Mouse (Mus musculus) forebrain, embryonic 10.5 days (tissue): ENCODE measurements at regions not wholly inside any gene's neighbourhood (a gene's known extent, or its start where the extent isn't known, plus 50 kb on each side); places are given as distances from the start of the nearest gene placed in this dataset.

Experiments
- DNase-seq: peaks from one replicate; pipeline ENCODE4 v3.0.0-alpha.2; 2017; ENCODE audit warnings: low spot score; ENCODE audit errors: extremely low spot score
- H3K27ac ChIP-seq: fragments of 300-500 bp; sonication (generic); 2 replicates; pipeline ENCODE4 v1.5.1; 2016; ENCODE audit warnings: mild to moderate bottlenecking
- H3K27me3 ChIP-seq: fragments of 300-500 bp; sonication (generic); 2 replicates; pipeline ENCODE4 v1.6.1; 2016; ENCODE audit warnings: mild to moderate bottlenecking; ENCODE audit not compliant: poor library complexity, severe bottlenecking
- H3K36me3 ChIP-seq: fragments of 300-500 bp; sonication (generic); replicated peaks from 2 replicates; pipeline ENCODE4 v1.6.1; 2016; ENCODE audit warnings: mild to moderate bottlenecking, moderate library complexity
- H3K4me1 ChIP-seq: fragments of 300-500 bp; sonication (generic); 2 replicates; pipeline ENCODE4 v1.6.1; 2016
- H3K4me3 ChIP-seq: fragments of 300-500 bp; sonication (generic); 2 replicates; pipeline ENCODE4 v1.5.1; 2016; ENCODE audit warnings: mild to moderate bottlenecking, moderate library complexity
- H3K9me3 ChIP-seq: fragments of 300-500 bp; sonication (generic); 2 replicates; pipeline ENCODE4 v1.6.1; 2016; ENCODE audit warnings: mild to moderate bottlenecking, moderate library complexity
- WGBS: fragments of 180-500 bp; shearing (Covaris S2); methylation state at CpG from one replicate; pipeline ENCODE4 v1.1.7; 2016; 5-methylcytosine and 5-hydroxymethylcytosine counted together

DNA sequence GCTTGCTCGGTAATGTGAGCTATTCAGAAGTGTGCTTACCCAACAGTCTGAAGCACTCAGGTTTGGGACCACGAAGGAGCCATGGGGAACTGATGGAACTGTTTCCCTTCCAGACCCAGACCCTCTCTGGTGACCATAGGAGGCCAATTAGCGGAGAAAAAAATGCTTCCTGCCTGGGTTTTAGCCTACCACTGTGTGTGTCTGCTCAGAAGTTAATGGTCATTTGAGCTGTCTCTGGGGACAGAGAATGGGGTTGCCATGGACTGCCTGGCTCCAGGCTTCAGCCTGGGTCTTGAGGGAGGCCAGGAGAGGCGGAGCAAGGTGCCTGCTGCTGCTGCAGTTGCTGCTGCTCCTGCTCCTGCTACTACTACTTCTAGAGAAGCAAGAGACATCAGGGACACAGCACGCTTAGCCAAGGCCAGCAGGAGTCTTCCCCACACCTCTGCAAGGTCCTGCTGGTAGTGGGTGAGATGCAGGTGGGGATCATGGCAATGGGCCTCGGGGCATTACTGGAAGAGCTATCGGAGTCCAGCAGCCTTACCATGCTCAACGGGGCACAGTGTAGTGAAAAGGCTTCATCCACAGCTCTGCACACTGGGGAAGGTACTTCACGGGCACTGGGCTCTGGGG lies 141.2 kb upstream of the Pja1 start:
- WGBS = 65% methylated on average over 9 of the region's 9 CpGs
- no peak for DNase-seq
- peaks cover 28% of the 10 kb centered on the region for H3K4me1 ChIP-seq
- no peak overlapping the region for H3K4me3 ChIP-seq
- H3K27me3 ChIP-seq = peaks cover 89% of the 10 kb centered on the region
- H3K36me3 ChIP-seq = no peaks in the 10 kb centered on the region
- no peak overlapping the region for H3K27ac ChIP-seq
- H3K9me3 ChIP-seq = no peaks in the 10 kb centered on the region

DNA sequence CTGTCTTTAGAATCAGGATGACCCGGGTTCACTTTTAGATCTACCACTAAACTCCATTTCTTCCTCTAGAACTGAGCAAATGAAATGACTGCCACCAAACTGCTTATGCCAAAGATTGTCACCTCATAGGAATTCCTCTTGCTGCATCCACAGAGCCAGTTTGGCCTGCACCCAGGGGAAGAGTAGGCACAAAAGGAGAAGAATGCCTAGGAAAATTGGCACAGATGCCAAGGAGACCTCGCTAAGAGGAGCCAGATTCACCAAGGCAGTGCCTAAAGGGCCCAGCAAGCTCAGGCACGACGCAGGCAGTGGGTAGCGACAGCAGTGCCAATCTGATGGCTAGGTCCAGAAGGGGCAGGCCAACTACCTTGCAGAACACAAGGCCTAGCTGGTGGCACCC lies 139.0 kb upstream of the Pja1 start:
- Histone ChIP-seq H3K4me1 (peaks cover 36% of the 10 kb centered on the region), H3K27me3 (peaks cover 98% of the 10 kb centered on the region), H3K9me3 (no peaks in the 10 kb centered on the region), H3K36me3 (no peaks in the 10 kb centered on the region), H3K27ac (no peak overlapping the region), H3K4me3 (no peak overlapping the region)
- 83% methylated on average over 5 of the region's 5 CpGs for WGBS
- DNase-seq = no peak

DNA sequence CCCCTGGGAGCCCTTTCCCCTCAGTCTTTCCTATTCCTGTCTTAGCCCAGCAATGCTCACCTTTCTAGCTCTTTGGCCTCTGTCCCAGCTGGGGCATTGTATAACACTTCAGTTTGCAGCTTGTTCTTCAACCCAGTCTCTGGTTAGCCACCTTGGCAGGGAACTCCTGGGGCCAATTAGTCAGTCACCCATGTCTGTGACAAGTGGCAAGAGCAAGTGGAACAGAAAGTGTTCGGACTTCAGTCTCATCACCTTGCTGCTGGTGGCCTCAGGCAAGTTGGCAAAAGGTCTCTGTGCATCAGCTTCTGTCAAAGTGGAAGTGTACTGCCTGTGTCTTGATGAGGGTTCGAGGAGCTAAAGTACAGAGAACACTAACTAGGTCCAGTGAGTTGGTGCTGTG lies 138.5 kb upstream of the Pja1 start:
- H3K4me3 ChIP-seq = no peak overlapping the region
- no peak overlapping the region for H3K27ac ChIP-seq
- H3K36me3 ChIP-seq = no peaks in the 10 kb centered on the region
- WGBS = 74% methylated on average over 2 of the region's 2 CpGs
- H3K4me1 ChIP-seq = peaks cover 41% of the 10 kb centered on the region
- H3K27me3 ChIP-seq = peaks cover 99% of the 10 kb centered on the region
- no peaks in the 10 kb centered on the region for H3K9me3 ChIP-seq
- DNase-seq = no peak

DNA sequence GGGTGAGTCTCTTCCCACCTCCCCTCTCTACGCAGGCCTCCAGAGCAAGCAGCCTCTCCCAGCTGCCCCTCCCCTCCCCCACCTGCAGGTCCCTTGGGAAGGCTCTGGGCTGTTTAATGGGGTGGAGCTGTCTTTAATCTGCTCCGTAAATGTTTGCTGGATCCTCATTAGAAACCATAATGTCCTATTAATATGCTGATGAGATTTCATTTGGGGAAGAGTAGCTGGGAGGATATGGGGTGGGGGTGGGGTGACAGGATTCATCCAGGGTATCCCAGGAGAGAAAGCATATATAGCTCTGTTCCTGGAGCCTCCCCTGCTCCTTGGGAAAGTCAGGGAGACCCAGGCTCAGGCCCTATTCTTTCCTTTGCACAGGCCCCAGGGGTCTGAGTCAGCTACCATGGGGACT lies 137.2 kb upstream of the Pja1 start:
- no peak for DNase-seq
- 52% methylated on average over 2 of the region's 2 CpGs for WGBS
- Histone ChIP-seq H3K4me3 (no peak overlapping the region), H3K27me3 (peaks cover 100% of the 10 kb centered on the region), H3K27ac (0 out of 2 replicates have a peak overlapping the region, but pooled peaks have one; percentile 5), H3K36me3 (no peaks in the 10 kb centered on the region), H3K9me3 (no peaks in the 10 kb centered on the region), H3K4me1 (peaks cover 41% of the 10 kb centered on the region)

DNA sequence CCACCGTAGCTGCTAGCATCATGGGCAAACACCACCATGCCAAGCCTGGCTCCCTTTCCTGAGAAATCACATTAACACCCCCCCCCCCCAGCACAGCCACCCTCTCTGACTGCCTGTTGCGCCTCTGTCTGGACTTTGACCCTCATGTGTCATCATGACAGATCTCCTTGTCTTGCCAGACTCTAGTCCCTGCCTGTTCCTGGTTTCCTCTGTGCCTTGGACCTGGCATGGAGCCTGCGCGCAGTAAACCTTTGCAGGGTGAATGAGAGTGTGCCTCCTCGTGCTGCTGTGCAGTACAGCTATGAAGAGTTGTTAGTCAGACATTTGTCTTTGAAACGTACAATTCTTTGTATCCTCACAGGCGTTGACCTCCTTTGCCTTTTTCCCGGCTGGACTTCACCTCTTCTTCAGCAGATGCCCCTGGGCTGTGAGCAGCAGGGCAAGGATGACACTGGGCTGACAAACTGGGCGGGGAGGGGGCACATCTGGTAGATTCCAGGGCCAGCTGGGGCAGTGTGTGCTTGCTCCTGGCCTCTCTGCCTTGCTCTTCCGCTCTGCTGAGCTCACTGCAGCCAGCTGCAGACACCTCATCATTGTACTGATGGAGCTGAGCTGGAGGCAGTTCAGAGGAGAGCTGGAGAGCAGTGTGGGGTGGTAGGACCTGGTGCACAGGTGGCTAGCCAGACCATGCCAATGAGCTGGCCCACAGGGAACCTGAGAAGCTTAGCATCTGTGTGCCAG lies 134.2 kb upstream of the Pja1 start:
- DNase-seq = no peak
- Histone ChIP-seq H3K9me3 (no peaks in the 10 kb centered on the region), H3K36me3 (no peaks in the 10 kb centered on the region), H3K4me3 (no peak overlapping the region), H3K27me3 (peaks cover 96% of the 10 kb centered on the region), H3K4me1 (peaks cover 39% of the 10 kb centered on the region), H3K27ac (0 out of 2 replicates have a peak overlapping the region, but pooled peaks have one; percentile 53)
- WGBS = 68% methylated on average over 10 of the region's 10 CpGs

DNA sequence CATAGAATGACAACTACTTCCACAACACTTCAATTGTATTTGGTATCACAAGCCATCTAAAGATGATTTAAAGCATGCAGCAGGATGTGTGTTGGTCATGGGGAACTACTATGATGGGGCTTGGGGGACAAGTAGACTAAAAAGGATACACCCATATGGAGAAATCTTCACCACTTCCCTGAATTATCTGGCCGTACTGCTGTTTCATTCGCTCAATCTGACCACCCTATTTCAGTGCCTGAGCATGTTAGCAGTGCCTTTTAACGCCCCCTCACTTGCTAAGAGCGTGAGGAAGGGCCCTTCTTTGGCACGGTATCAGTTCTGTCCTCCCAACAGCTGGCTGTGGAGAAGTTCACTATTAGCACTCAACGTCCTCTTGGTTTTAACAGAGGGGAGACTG lies 132.6 kb upstream of the Pja1 start:
- Histone ChIP-seq H3K27me3 (peaks cover 96% of the 10 kb centered on the region), H3K4me1 (peaks cover 36% of the 10 kb centered on the region), H3K27ac (no peak overlapping the region), H3K9me3 (no peaks in the 10 kb centered on the region), H3K36me3 (no peaks in the 10 kb centered on the region), H3K4me3 (no peak overlapping the region)
- DNase-seq = no peak
- 83% methylated on average over 6 of the region's 6 CpGs for WGBS

DNA sequence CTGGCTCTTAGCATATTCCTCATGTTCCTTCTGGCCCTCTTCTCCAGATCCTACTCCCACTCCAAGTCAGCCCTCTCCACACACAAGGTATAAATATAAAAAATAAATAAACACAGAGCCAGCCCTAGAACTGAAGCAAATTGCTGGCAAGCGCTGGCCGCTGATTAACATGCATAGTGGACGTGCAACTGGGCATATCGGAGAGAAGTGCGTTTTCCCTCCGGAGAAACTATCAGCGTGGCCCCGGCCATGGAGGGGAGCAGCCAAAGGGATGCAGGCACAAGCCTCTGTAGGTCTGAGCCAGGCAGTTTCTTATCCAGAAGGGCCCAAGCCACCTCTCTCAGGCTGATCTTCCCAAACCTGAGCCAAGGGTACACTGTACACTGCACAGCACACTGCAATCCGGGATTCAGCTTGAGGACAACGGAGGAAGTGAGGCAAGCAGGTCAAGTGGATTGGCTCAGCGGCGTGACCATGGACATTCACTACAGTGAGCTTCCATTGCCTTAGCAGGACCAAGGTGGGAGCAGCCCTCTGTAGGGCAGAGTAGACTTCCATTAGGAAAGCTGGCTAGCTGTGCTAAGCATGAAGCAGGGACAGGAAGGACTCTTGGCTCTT lies 131.3 kb upstream of the Pja1 start:
- Histone ChIP-seq H3K27ac (no peak overlapping the region), H3K36me3 (no peaks in the 10 kb centered on the region), H3K4me3 (no peak overlapping the region), H3K4me1 (peaks cover 28% of the 10 kb centered on the region), H3K9me3 (no peaks in the 10 kb centered on the region), H3K27me3 (peaks cover 96% of the 10 kb centered on the region)
- DNase-seq = no peak
- 88% methylated on average over 12 of the region's 12 CpGs for WGBS

DNA sequence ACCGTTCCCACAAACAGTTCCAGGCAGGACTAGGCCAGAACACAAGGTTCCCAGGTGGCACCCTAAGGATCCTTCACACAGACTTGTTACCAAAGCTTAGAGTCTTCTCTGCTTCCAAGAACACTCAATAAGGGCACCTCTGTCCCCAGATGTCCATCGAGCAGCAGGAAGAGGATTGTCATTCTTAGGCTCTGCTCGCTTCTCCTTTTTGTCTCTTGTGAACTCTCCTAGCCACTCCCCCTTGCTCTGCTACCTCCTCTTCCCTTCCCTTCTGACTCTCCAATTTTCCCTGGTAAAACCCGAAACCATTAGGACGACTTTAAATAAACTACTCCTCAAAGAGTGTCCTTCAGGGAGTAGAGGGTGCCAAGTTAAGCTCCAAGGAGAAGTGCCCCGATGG lies 124.4 kb upstream of the Pja1 start:
- no peak overlapping the region for H3K4me3 ChIP-seq
- peaks cover 44% of the 10 kb centered on the region for H3K4me1 ChIP-seq
- H3K27me3 ChIP-seq = peaks cover 97% of the 10 kb centered on the region
- no peaks in the 10 kb centered on the region for H3K36me3 ChIP-seq
- DNase-seq = no peak
- no peaks in the 10 kb centered on the region for H3K9me3 ChIP-seq
- 0 out of 2 replicates have a peak overlapping the region, but pooled peaks have one; percentile 77 for H3K27ac ChIP-seq
- 73% methylated on average over 6 of the region's 6 CpGs for WGBS

DNA sequence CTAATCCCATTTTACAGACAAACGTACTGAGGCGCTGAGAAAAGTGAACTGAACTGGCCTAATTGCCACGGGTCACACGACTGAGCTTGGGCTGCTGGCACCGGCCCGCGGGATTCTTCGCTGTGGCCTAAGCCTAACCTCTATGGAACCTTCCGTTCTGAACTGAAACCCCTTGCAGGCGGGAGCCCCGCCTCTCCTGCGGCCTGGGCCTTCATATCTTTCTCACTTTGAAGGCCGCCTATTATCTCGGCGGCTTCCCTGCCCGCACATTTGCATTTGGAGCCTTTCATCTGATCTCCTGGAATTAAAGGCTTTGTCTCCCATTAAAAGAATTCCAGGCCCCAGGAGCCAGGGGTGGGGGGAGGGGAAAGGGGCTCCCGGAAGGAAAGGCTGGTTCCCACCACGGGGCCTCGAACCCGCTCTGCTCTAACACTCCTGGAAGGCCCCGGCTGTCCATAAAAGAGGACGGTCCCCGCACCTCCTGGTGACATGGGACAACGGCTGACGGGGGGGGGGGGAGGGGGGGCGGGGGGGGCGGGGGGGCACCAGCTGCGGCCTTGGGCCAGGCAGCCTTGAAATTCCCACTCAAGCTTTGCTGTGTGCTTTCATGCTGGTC lies 122.9 kb upstream of the Pja1 start:
- Histone ChIP-seq H3K9me3 (no peaks in the 10 kb centered on the region), H3K4me1 (peaks cover 44% of the 10 kb centered on the region), H3K27ac (peak overlapping the region; percentile 77), H3K4me3 (no peak overlapping the region), H3K27me3 (peaks cover 98% of the 10 kb centered on the region), H3K36me3 (no peaks in the 10 kb centered on the region)
- WGBS = 20% methylated on average over 23 of the region's 28 CpGs
- peak; percentile 55 for DNase-seq

DNA sequence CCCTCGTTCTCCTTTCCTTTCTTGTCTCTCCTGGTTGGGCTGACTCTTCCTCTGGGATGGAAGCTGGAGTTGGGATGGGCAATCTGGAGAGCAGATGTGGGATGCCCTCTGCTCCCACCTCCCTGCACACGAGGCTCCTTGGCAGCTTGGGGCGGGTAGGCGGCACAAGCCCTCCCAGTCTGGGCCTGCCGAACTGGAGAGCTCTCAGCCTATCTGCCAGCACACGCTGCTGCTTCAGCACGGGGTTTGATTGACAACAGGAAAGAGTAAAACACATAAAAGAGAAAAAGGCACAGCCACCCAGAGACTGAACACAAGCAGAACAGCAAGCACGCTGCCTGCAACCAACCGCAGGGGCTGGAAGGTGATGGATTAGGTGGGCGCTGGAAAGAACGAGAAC lies 121.9 kb upstream of the Pja1 start:
- H3K4me3 ChIP-seq = no peak overlapping the region
- peak overlapping the region; percentile 77; the same call in 1 of the 2 replicates for H3K27ac ChIP-seq
- H3K4me1 ChIP-seq = peaks cover 44% of the 10 kb centered on the region
- H3K9me3 ChIP-seq = no peaks in the 10 kb centered on the region
- H3K36me3 ChIP-seq = no peaks in the 10 kb centered on the region
- H3K27me3 ChIP-seq = peaks cover 98% of the 10 kb centered on the region
- no peak for DNase-seq
- WGBS = 46% methylated on average over 11 of the region's 11 CpGs

DNA sequence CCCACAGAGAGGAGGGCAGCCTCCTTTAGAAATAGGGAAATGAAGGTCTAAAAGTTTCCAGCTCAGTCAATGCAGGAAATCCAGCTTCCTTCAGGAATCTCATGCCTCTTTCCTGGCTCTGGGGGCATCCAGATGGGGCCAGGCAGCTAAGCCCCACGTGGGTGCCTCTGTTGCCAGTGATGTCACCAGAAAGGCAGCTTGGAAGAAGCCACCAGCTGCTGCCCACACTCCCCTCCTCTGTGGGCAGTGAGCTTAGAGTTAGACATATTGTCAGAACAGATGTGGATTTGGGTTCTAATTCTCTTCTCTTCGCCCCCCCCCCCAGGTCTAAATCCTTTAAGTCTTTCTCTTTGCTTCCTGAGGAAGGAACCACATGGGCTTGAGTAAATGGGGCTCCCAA lies 116.2 kb upstream of the Pja1 start:
- peaks cover 31% of the 10 kb centered on the region for H3K4me1 ChIP-seq
- H3K27me3 ChIP-seq = peaks cover 94% of the 10 kb centered on the region
- 0 out of 2 replicates have a peak overlapping the region, but pooled peaks have one; percentile 31 for H3K27ac ChIP-seq
- H3K4me3 ChIP-seq = no peak overlapping the region
- H3K9me3 ChIP-seq = no peaks in the 10 kb centered on the region
- 8% methylated on average over 1 of the region's 2 CpGs for WGBS
- DNase-seq = no peak
- H3K36me3 ChIP-seq = no peaks in the 10 kb centered on the region

DNA sequence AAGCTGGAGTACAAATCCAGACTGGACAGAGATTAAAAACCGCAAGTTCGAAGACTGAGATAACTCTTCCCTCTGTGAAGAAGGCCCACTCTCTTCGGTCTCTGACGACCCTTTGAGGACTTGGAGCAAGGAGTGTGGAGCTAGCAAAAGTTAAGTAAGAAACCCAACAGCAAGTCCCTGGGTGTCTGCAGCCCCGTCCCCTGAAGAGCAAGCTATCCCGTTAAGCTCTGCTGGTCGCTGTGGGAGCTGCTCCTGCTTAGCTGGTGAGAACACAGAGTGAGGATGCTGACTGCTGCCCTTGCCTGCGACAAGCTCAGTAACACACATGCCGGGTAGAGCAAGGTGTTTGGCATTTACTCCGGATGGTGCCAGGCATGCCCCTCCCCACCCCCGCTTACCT lies 115.2 kb upstream of the Pja1 start:
- H3K9me3 ChIP-seq = no peaks in the 10 kb centered on the region
- H3K4me3 ChIP-seq = no peak overlapping the region
- peaks cover 94% of the 10 kb centered on the region for H3K27me3 ChIP-seq
- 53% methylated on average over 11 of the region's 11 CpGs for WGBS
- no peaks in the 10 kb centered on the region for H3K36me3 ChIP-seq
- DNase-seq = no peak
- H3K27ac ChIP-seq = 0 out of 2 replicates have a peak overlapping the region, but pooled peaks have one; percentile 8
- peaks cover 35% of the 10 kb centered on the region for H3K4me1 ChIP-seq
